Mouse (Mus musculus): ENCODE results near the gene Cox17. TPM values are rescaled to one million over a fixed set of nuclear protein-coding genes. Genes with fewer than 3 reads are reported as not detected.
A peak's percentile ranks its signal among the peaks of the same experiment; 100 is the strongest.

Cox17 gene
- polyA plus RNA-seq, 1 experiment, result 110 TPM

- H3K36me3 ChIP-seq (ENCODE audit: control insufficient read depth), result peaks cover 69% of the 10 kb centered on the region
- no peaks in the 10 kb centered on the region for H3K9me3 ChIP-seq (ENCODE audit: control insufficient read depth, low read length)
- TF ChIP-seq GATA1 (IDR thresholded peaks at IDR 0.05; ENCODE audit: low read length) (no peak), TAL1 (IDR thresholded peaks at IDR 0.05; ENCODE audit: low read length) (no peak)
- H3K4me3 ChIP-seq (replicated peaks), result peak overlapping the region; percentile 81
- H3K4me1 ChIP-seq (ENCODE audit: control insufficient read depth), result peaks cover 92% of the 10 kb centered on the region
- H3K27me3 ChIP-seq (ENCODE audit: control insufficient read depth), result no peaks in the 10 kb centered on the region
Observed at GRCm38 (mm10) chr16:38373439-38373838, 26.6 kb downstream of the Cox17 start.

DNA sequence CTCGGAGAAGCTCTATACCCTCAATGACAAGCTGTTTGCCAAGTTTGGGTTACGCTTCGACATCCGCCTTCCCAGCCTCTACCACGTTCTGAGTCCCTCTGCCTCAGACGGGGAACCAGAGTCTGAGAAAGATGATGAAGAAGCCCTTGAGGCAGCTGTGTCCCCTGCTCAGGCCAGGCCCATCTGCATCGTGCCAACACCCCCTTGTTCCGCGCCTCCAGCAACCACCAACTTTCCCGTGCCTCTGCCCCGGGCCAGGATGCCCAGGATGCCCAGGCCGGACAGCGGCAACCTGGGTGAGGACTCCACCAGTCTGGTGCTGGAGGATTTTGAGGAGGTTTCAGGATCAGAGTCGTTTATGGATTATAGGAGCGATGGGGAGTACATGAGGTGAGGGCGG lies 27.1 kb downstream of the Cox17 start:
- peak overlapping the region; percentile 81 for H3K4me3 ChIP-seq (replicated peaks)
- TF ChIP-seq TAL1 (IDR thresholded peaks at IDR 0.05; ENCODE audit: low read length) (no peak), GATA1 (IDR thresholded peaks at IDR 0.05; ENCODE audit: low read length) (no peak)
- H3K27me3 ChIP-seq (ENCODE audit: control insufficient read depth), result no peaks in the 10 kb centered on the region
- H3K36me3 ChIP-seq (ENCODE audit: control insufficient read depth), result peaks cover 74% of the 10 kb centered on the region
- peaks cover 92% of the 10 kb centered on the region for H3K4me1 ChIP-seq (ENCODE audit: control insufficient read depth)
- H3K9me3 ChIP-seq (ENCODE audit: control insufficient read depth, low read length), result no peaks in the 10 kb centered on the region

DNA sequence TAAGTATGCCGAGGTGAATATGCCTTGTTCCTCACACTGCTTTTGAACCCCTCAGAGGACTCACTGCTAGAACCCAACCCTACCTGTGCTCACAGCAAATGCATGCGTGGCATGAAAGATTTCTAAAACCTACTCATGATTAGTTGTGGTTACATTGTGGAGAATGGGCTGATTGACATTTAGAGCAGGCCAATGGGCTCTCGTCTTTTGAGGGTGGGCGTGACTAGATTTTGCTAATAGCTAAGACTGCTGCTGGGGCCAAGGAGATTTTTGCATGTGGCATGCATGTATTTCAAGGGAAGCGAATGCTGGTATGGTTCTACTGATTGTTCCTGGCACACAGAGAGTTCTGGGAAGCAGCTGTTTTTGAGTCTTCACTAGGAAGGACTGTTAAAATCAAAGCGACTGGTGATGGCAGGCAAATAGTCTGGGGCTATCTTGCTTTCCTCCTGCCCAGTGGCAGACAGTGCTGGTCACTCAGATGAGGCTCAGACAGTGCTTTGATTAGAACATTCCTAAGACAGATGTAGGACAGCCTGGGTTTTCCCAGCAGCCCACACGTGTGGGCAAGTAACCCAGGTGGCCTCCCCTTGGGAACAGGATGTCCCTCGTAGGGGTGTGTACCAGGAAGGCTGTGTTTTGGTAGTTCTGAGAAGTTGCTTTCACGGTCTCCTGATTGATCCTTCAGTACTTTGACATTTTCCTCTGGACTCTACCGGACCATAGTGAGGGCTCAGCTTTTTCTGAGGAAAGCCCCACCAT lies 27.8 kb downstream of the Cox17 start:
- Histone ChIP-seq H3K4me3 (replicated peaks) (peak overlapping the region; percentile 81), H3K27me3 (ENCODE audit: control insufficient read depth) (no peaks in the 10 kb centered on the region)

DNA sequence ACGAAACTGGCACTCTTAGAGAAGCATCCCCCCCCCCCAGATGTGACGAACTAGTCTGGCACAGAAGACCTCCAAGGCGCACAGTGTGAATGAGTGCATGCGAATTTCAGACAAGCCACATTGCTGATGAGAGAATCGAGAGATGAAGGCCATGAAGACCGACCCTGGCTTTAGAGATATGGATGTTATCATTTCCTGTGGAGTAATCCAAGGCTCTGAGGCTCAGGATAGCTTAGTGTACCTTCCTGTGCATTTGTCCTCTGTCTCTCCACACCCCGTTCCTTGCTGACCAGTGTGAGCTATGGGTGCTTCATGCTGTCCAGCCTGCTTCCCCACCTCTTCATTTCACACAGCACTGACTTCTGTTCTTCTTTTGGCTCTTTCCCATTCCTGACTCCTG lies 28.4 kb downstream of the Cox17 start:
- TF ChIP-seq TAL1 (IDR thresholded peaks at IDR 0.05; ENCODE audit: low read length), result no peak
- TF ChIP-seq GATA1 (IDR thresholded peaks at IDR 0.05; ENCODE audit: low read length), result no peak
- peak overlapping the region; percentile 81 for H3K4me3 ChIP-seq (replicated peaks)
- H3K27me3 ChIP-seq (ENCODE audit: control insufficient read depth), result no peaks in the 10 kb centered on the region
- peaks cover 81% of the 10 kb centered on the region for H3K36me3 ChIP-seq (ENCODE audit: control insufficient read depth)
- H3K9me3 ChIP-seq (ENCODE audit: control insufficient read depth, low read length), result no peaks in the 10 kb centered on the region
- peaks cover 88% of the 10 kb centered on the region for H3K4me1 ChIP-seq (ENCODE audit: control insufficient read depth)

More for the DNA sequence above, 27.8 kb downstream of the Cox17 start:
- TF ChIP-seq GATA1 (IDR thresholded peaks at IDR 0.05; ENCODE audit: low read length) (no peak), TAL1 (IDR thresholded peaks at IDR 0.05; ENCODE audit: low read length) (no peak)
- Histone ChIP-seq H3K9me3 (ENCODE audit: control insufficient read depth, low read length) (no peaks in the 10 kb centered on the region), H3K36me3 (ENCODE audit: control insufficient read depth) (peaks cover 78% of the 10 kb centered on the region), H3K4me1 (ENCODE audit: control insufficient read depth) (peaks cover 91% of the 10 kb centered on the region)

- H3K4me3 ChIP-seq (replicated peaks), result peak overlapping the region; percentile 81
- peaks cover 72% of the 10 kb centered on the region for H3K36me3 ChIP-seq (ENCODE audit: control insufficient read depth)
- no peak for TF ChIP-seq GATA1 (IDR thresholded peaks at IDR 0.05; ENCODE audit: low read length)
- TF ChIP-seq TAL1 (IDR thresholded peaks at IDR 0.05; ENCODE audit: low read length), result no peak
- H3K9me3 ChIP-seq (ENCODE audit: control insufficient read depth, low read length), result no peaks in the 10 kb centered on the region
- H3K4me1 ChIP-seq (ENCODE audit: control insufficient read depth), result peaks cover 76% of the 10 kb centered on the region
- no peaks in the 10 kb centered on the region for H3K27me3 ChIP-seq (ENCODE audit: control insufficient read depth)
Observed at GRCm38 (mm10) chr16:38376163-38376840, 29.5 kb downstream of the Cox17 start.

DNA sequence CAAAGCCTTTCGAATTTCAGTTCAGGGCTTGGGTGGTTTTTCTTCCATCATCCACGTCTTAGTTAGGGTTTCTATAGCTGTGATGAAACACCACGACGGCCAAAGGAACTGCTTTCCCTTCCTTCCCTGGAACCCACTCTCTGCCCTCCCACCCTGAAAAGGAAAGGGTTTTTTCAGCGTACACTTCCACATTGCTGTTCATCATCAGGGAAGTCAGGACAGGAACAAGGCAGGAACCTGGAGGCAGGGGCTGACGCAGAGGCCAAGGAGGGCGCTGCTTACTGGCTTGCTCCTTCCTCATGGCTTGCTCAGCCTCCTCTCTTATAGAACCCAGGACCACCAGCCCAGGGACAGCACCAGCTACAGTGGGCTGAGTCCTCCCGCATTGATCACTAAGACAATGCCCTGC lies 30.1 kb downstream of the Cox17 start:
- Histone ChIP-seq H3K4me3 (replicated peaks) (peak overlapping the region; percentile 81), H3K4me1 (ENCODE audit: control insufficient read depth) (peaks cover 71% of the 10 kb centered on the region), H3K9me3 (ENCODE audit: control insufficient read depth, low read length) (no peaks in the 10 kb centered on the region), H3K36me3 (ENCODE audit: control insufficient read depth) (peaks cover 72% of the 10 kb centered on the region), H3K27me3 (ENCODE audit: control insufficient read depth) (no peaks in the 10 kb centered on the region)
- TF ChIP-seq TAL1 (IDR thresholded peaks at IDR 0.05; ENCODE audit: low read length) (no peak), GATA1 (IDR thresholded peaks at IDR 0.05; ENCODE audit: low read length) (no peak)

GRCm38 (mm10) chr16:38377546-38377945 lies 30.8 kb downstream of the Cox17 start:
- peaks cover 72% of the 10 kb centered on the region for H3K36me3 ChIP-seq (ENCODE audit: control insufficient read depth)
- no peaks in the 10 kb centered on the region for H3K9me3 ChIP-seq (ENCODE audit: control insufficient read depth, low read length)
- no peak for TF ChIP-seq GATA1 (IDR thresholded peaks at IDR 0.05; ENCODE audit: low read length)
- no peak for TF ChIP-seq TAL1 (IDR thresholded peaks at IDR 0.05; ENCODE audit: low read length)
- H3K4me3 ChIP-seq (replicated peaks), result no peak overlapping the region
- H3K27me3 ChIP-seq (ENCODE audit: control insufficient read depth), result no peaks in the 10 kb centered on the region
- peaks cover 70% of the 10 kb centered on the region for H3K4me1 ChIP-seq (ENCODE audit: control insufficient read depth)

DNA sequence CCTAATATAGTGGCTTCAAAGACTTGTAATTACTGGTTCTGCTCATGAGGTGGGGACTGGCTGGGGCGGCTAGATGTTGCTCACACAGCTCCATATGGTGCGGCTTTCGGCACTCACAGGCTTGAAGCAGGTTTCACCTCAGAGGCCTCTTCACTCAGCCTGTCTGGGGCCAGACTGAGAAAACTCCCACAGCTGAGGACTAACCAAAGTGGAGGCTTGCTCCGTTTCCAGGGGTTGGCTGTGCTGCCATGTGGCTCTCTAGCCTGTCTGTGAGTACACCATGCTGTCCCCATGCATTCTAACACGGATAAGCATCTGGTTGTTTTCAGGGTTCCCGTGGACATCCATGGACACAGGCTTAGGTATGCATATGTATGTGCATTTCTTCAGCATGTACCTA lies 31.8 kb downstream of the Cox17 start:
- H3K4me1 ChIP-seq (ENCODE audit: control insufficient read depth), result peaks cover 69% of the 10 kb centered on the region

DNA sequence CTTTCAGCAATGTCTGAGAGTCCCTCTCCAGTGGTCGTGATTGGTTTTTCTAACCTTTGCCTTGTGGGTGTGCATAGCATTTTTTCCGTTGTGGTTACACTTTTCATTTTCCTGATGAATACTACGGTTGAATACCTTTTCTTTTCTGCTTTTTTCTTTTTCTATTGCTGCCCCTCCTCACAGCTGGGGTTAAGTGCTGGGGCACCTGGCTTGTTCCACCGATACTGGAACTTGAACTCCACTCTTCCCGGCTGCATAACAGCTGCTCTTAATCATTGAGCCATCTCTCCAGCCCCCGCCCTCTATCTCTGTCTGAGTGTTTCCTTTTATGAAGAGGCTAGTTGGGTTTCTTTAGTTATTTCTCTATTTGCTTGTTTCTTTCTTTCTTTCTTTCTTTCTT lies 32.3 kb downstream of the Cox17 start:
- H3K4me3 ChIP-seq (replicated peaks), result no peak overlapping the region
- TF ChIP-seq TAL1 (IDR thresholded peaks at IDR 0.05; ENCODE audit: low read length) (no peak), GATA1 (IDR thresholded peaks at IDR 0.05; ENCODE audit: low read length) (no peak)
- no peaks in the 10 kb centered on the region for H3K27me3 ChIP-seq (ENCODE audit: control insufficient read depth)
- H3K36me3 ChIP-seq (ENCODE audit: control insufficient read depth), result peaks cover 57% of the 10 kb centered on the region
- peaks cover 69% of the 10 kb centered on the region for H3K4me1 ChIP-seq (ENCODE audit: control insufficient read depth)
- H3K9me3 ChIP-seq (ENCODE audit: control insufficient read depth, low read length), result no peaks in the 10 kb centered on the region

More for the DNA sequence above, 31.8 kb downstream of the Cox17 start:
- H3K9me3 ChIP-seq (ENCODE audit: control insufficient read depth, low read length), result no peaks in the 10 kb centered on the region
- no peaks in the 10 kb centered on the region for H3K27me3 ChIP-seq (ENCODE audit: control insufficient read depth)
- peaks cover 62% of the 10 kb centered on the region for H3K36me3 ChIP-seq (ENCODE audit: control insufficient read depth)
- H3K4me3 ChIP-seq (replicated peaks), result no peak overlapping the region
- TF ChIP-seq GATA1 (IDR thresholded peaks at IDR 0.05; ENCODE audit: low read length) (no peak), TAL1 (IDR thresholded peaks at IDR 0.05; ENCODE audit: low read length) (no peak)
